Mouse (Mus musculus) central nervous system, embryonic 18 days (tissue): Measurements from ENCODE around the gene Anapc11. TPM values are rescaled to one million over a fixed set of nuclear protein-coding genes. Genes with fewer than 3 reads are reported as not detected.

Experiments
- polyA plus RNA-seq: library from polyadenylated mRNA; depleted of rRNA; stranded (reverse); fragments of >200 nt; gene quantifications from 2 replicates; pipeline ENCODE4 v1.2.3, GENCODE M21; 2012; rRNA removed

Gene Anapc11
- 185 and 196 TPM in 2 replicates for polyA plus RNA-seq

GRCm38 (mm10) chr11:120598283-120598989 is at the start of gene Anapc11, which contains the start of gene Alyref:
Anapc11 (plus strand) TSS chr11:120598421.
Alyref (minus strand) TSS chr11:120598365.

GRCm38 (mm10) chr11:120549168-120549945 is 48.9 kb upstream of the Anapc11 start, which contains the start of gene Mcrip1:
Mcrip1 (minus strand) TSS chr11:120549727.

GRCm38 (mm10) chr11:120550810-120551440 is 47.3 kb upstream of the Anapc11 start, which contains the start of gene Ppp1r27:
Ppp1r27 (minus strand) TSS chr11:120551132.

GRCm38 (mm10) chr11:120572752-120573584 is 25.3 kb upstream of the Anapc11 start, which contains the start of gene P4hb:
P4hb (minus strand) TSS chr11:120573253.

GRCm38 (mm10) chr11:120581490-120582267 is 16.5 kb upstream of the Anapc11 start, which contains the start of gene Arhgdia:
Arhgdia (minus strand) TSS chr11:120581624.

GRCm38 (mm10) chr11:120608241-120609034 is 10.2 kb downstream of the Anapc11 start, which contains the start of gene Npb:
Npb (plus strand) TSS chr11:120608477.

GRCm38 (mm10) chr11:120617519-120618112 is 19.4 kb downstream of the Anapc11 start, which contains the start of gene Pcyt2:
Pcyt2 (minus strand) TSS chr11:120617936.

GRCm38 (mm10) chr11:120625152-120625775 is 27.0 kb downstream of the Anapc11 start, which contains the start of gene Sirt7:
Sirt7 (minus strand) TSS chr11:120625240.

GRCm38 (mm10) chr11:120633520-120634343 is 35.5 kb downstream of the Anapc11 start, which contains the start of gene Mafg:
Mafg (minus strand) TSS chr11:120633600.

GRCm38 (mm10) chr11:120643601-120643987 is 45.4 kb downstream of the Anapc11 start, which contains the start of gene Pycr1:
Pycr1 (minus strand) TSS chr11:120643769.

GRCm38 (mm10) chr11:120648001-120648476 is 49.8 kb downstream of the Anapc11 start, which contains the start of gene Myadml2:
Myadml2 (minus strand) TSS chr11:120648158.

Other genes starting within 250 kb of the Anapc11 start
- 1,434 and 1,972 TPM in 2 replicates for gene Actg1, start 249.9 kb upstream of the Anapc11 start, polyA plus RNA-seq
- gene Fscn2, start 236.9 kb upstream of the Anapc11 start, polyA plus RNA-seq = 0.49 and 0.66 TPM in 2 replicates
- 107 and 108 TPM in 2 replicates for gene Faap100, start 219.7 kb upstream of the Anapc11 start, polyA plus RNA-seq
- gene Nploc4, start 160.7 kb upstream of the Anapc11 start, polyA plus RNA-seq = 52.6 and 53.0 TPM in 2 replicates
- gene Tspan10, start 155.8 kb upstream of the Anapc11 start, polyA plus RNA-seq = not detected in 2 replicates
- gene Pde6g, start 144.9 kb upstream of the Anapc11 start, polyA plus RNA-seq = 0.32 and 0.56 TPM in 2 replicates
- gene Oxld1, start 140.4 kb upstream of the Anapc11 start, polyA plus RNA-seq = 8.6 and 10.0 TPM in 2 replicates
- 30.3 and 32.5 TPM in 2 replicates for gene Ccdc137, start 140.3 kb upstream of the Anapc11 start, polyA plus RNA-seq
- gene Arl16, start 130.8 kb upstream of the Anapc11 start, polyA plus RNA-seq = 42.5 and 46.3 TPM in 2 replicates
- 107 and 119 TPM in 2 replicates for gene Mrpl12, start 113.8 kb upstream of the Anapc11 start, polyA plus RNA-seq
- 33.0 and 33.5 TPM in 2 replicates for gene Slc25a10, start 106.6 kb upstream of the Anapc11 start, polyA plus RNA-seq
- 0.10 and 0.45 TPM in 2 replicates for gene Gcgr, start 67.7 kb upstream of the Anapc11 start, polyA plus RNA-seq
- gene Mcrip1, start 48.7 kb upstream of the Anapc11 start, polyA plus RNA-seq = 192 and 196 TPM in 2 replicates
- 1.1 TPM in 1 of 2 replicates, not detected in the other for gene Ppp1r27, start 47.3 kb upstream of the Anapc11 start, polyA plus RNA-seq
- gene P4hb, start 25.2 kb upstream of the Anapc11 start, polyA plus RNA-seq = 153 and 156 TPM in 2 replicates
- 443 and 473 TPM in 2 replicates for gene Arhgdia, start 16.8 kb upstream of the Anapc11 start, polyA plus RNA-seq
- gene Alyref, start 56 bp upstream of the Anapc11 start, polyA plus RNA-seq = 83.1 and 83.5 TPM in 2 replicates
- gene Npb, start 10.1 kb downstream of the Anapc11 start, polyA plus RNA-seq = 0.22 and 0.57 TPM in 2 replicates
- 286 and 294 TPM in 2 replicates for gene Pcyt2, start 19.5 kb downstream of the Anapc11 start, polyA plus RNA-seq
- 67.4 and 67.5 TPM in 2 replicates for gene Sirt7, start 26.8 kb downstream of the Anapc11 start, polyA plus RNA-seq
- gene Mafg, start 35.2 kb downstream of the Anapc11 start, polyA plus RNA-seq = 69.7 and 75.8 TPM in 2 replicates
- gene Pycr1, start 45.3 kb downstream of the Anapc11 start, polyA plus RNA-seq = 19.2 and 19.8 TPM in 2 replicates
- 0.63 and 0.74 TPM in 2 replicates for gene Myadml2, start 49.7 kb downstream of the Anapc11 start, polyA plus RNA-seq
- 7.3 and 7.5 TPM in 2 replicates for gene Notum, start 62.8 kb downstream of the Anapc11 start, polyA plus RNA-seq
- 70.1 and 71.8 TPM in 2 replicates for gene Aspscr1, start 74.6 kb downstream of the Anapc11 start, polyA plus RNA-seq
- 56.6 and 60.2 TPM in 2 replicates for gene Cenpx, start 115.3 kb downstream of the Anapc11 start, polyA plus RNA-seq
- gene Lrrc45, start 115.5 kb downstream of the Anapc11 start, polyA plus RNA-seq = 144 TPM in 2 replicates
- gene Rac3, start 123.0 kb downstream of the Anapc11 start, polyA plus RNA-seq = 858 and 954 TPM in 2 replicates
- gene Dcxr, start 128.9 kb downstream of the Anapc11 start, polyA plus RNA-seq = 6.9 and 7.2 TPM in 2 replicates
- 2.5 and 4.2 TPM in 2 replicates for gene Cbr2, start 133.7 kb downstream of the Anapc11 start, polyA plus RNA-seq
- gene Hmga1b, start 164.4 kb downstream of the Anapc11 start, polyA plus RNA-seq = 0.82 and 1.0 TPM in 2 replicates
- 118 and 127 TPM in 2 replicates for gene Rfng, start 185.8 kb downstream of the Anapc11 start, polyA plus RNA-seq
- gene Gps1, start 185.9 kb downstream of the Anapc11 start, polyA plus RNA-seq = 294 and 308 TPM in 2 replicates
- gene Dus1l, start 198.0 kb downstream of the Anapc11 start, polyA plus RNA-seq = 38.1 and 38.2 TPM in 2 replicates
- 281 and 338 TPM in 2 replicates for gene Fasn, start 226.1 kb downstream of the Anapc11 start, polyA plus RNA-seq